Mouse (Mus musculus): ENCODE results near the gene Tmed10.

DNA sequence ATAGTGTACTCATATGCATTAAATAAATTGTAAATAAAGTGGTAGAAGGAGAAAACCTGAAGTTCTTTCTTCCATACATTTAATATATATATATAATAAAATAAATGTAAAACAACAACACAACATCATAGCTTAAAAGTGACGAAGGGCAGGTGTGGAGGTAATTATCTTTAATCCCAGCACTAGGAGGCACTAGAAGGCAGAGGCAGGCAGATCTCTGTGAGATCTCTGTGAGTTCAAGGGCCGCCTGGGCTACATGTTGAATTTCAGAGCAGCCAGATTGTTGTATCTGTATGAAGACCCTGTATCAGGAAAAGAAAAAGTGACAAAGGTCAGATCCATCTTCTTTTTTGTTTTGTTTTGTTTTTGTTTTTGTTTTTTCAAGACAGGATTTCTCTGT lies 3.6 kb upstream of the Tmed10 start:
- TF ChIP-seq CTCF (conservative IDR thresholded peaks at IDR 0.05; ENCODE audit: insufficient read depth, insufficient read length, low read depth, low read length) (peak; percentile 27; the same call in 1 of the 2 replicates), POLR2A (IDR thresholded peaks at IDR 0.05; ENCODE audit: low read depth, low read length) (no peak)
